Mouse (Mus musculus): ENCODE data around the gene Tmem132d. TPM values are rescaled to one million over a fixed set of nuclear protein-coding genes. Genes with fewer than 3 reads are reported as not detected.

Gene Tmem132d
- polyA plus RNA-seq, 1 experiment = 5.3 TPM

GRCm38 (mm10) chr5:128369814-128370213 is 63.1 kb downstream of the Tmem132d start:
- TF ChIP-seq CTCF (IDR thresholded peaks at IDR 0.05; ENCODE audit: insufficient read depth, low read length) (no peak), POLR2A (IDR thresholded peaks at IDR 0.05; ENCODE audit: borderline replicate concordance, extremely low read depth, low read depth, low read length) (no peak)
- Histone ChIP-seq H3K4me3 (replicated peaks; ENCODE audit: extremely low read depth, low read depth, low read length) (no peak overlapping the region), H3K4me1 (ENCODE audit: control insufficient read depth, insufficient read depth, low read length) (no peaks in the 10 kb centered on the region)
- 80% methylated on average over 3 of the region's 3 CpGs for WGBS
- no peak for DNase-seq

DNA sequence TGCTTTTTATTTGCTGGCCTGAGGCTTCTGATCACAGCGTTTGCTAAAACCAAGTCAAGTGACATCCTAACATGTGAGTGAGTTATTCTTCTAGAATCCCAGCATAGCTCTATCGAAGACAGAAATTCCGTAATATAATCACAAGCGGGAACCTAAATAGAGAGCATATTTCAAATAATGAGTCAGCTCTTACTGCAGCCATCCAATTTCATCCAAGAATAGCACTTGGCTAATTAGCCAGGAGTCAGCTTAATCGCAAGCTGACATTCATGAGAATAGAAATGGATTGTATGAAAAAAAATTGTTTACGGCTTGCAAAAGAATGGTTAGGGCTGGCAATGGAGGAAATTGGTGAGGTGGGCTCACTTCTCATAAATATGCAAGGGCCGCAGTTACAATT is 63.8 kb downstream of the Tmem132d start:
- Histone ChIP-seq H3K4me3 (replicated peaks; ENCODE audit: extremely low read depth, low read depth, low read length) (no peak overlapping the region), H3K4me1 (ENCODE audit: control insufficient read depth, insufficient read depth, low read length) (no peaks in the 10 kb centered on the region)
- 91% methylated on average over 7 of the region's 7 CpGs for WGBS
- DNase-seq = no peak
- TF ChIP-seq CTCF (IDR thresholded peaks at IDR 0.05; ENCODE audit: insufficient read depth, low read length) (no peak), POLR2A (IDR thresholded peaks at IDR 0.05; ENCODE audit: borderline replicate concordance, extremely low read depth, low read depth, low read length) (no peak)

DNA sequence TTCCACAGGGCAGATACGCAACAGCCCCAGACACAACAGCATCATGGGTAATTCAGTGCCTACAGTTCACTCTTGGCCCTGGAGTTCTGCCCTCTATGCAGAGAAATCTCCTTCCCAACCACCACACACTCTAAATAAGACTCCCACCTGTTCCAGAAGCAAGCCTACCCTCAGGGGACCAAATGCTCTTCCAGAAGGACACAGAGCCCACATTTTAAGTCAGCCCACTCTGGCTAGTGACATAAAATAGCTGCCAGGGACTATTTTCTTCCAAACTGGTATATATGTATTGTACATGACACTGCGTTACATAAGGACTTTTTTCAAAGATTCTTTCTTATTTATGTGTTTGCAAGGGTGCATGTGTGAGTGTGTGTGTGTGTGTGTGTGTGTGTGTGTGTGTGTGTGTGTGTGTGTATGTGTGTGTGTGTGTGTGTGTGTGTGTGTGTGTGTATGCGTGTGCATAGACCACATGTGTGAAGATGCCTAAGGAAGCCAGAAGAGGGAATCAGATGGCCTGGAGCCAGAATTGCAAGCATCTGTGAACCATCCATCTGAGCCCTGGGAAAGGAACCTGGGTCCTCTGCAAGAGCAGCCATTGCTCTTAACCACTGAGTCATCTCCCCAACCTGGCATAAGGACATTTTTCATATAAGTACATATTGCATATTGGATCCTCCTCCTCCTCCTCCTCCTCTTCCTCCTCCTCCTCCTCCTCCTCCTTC is 67.5 kb downstream of the Tmem132d start:
- 72% methylated on average over 3 of the region's 3 CpGs for WGBS
- no peak for DNase-seq
- Histone ChIP-seq H3K4me1 (ENCODE audit: control insufficient read depth, insufficient read depth, low read length) (no peaks in the 10 kb centered on the region), H3K4me3 (replicated peaks; ENCODE audit: extremely low read depth, low read depth, low read length) (no peak overlapping the region)
- TF ChIP-seq POLR2A (IDR thresholded peaks at IDR 0.05; ENCODE audit: borderline replicate concordance, extremely low read depth, low read depth, low read length) (no peak), CTCF (IDR thresholded peaks at IDR 0.05; ENCODE audit: insufficient read depth, low read length) (no peak)

DNA sequence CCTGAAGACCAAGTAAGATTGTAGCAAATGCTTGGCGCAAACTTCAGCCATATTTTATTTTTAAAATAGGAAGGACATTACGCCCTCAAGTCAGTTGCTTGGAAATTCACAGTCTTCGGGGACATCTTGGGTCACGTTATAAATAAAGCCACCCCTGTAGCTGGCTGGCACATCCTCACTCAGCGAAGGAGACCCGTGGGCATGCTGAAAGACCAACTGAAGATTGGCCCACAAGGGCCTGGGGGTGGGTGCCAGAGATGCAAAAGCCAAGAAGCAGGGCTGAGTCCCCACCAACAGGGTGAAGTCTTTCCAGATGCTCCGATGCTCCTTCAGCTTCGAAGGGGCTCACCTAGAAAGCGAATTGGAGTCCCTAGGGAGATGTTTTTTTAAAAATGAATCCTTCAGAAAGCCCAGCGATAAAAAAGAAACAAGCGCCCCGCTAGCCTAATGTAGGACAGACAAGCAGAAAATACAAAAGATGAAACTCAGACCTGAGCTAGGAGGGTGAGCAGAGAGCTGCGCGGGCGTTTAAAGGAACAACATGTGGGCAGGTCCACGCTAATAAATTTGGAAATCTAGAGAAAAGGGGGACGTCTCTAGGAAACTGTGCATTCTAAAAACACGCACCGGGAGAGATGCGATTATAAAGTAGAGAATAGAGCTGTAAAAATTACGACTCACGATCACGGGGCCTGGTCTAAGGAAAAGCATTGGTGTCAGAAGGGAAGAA is 71.8 kb downstream of the Tmem132d start:
- WGBS = 73% methylated on average over 23 of the region's 23 CpGs
- Histone ChIP-seq H3K4me1 (ENCODE audit: control insufficient read depth, insufficient read depth, low read length) (no peaks in the 10 kb centered on the region), H3K4me3 (replicated peaks; ENCODE audit: extremely low read depth, low read depth, low read length) (no peak overlapping the region)
- TF ChIP-seq CTCF (IDR thresholded peaks at IDR 0.05; ENCODE audit: insufficient read depth, low read length) (no peak), POLR2A (IDR thresholded peaks at IDR 0.05; ENCODE audit: borderline replicate concordance, extremely low read depth, low read depth, low read length) (no peak)
- DNase-seq = no peak

GRCm38 (mm10) chr5:128348835-128349234 is 84.0 kb downstream of the Tmem132d start:
- WGBS = 34% methylated on average over 2 of the region's 2 CpGs
- TF ChIP-seq CTCF (IDR thresholded peaks at IDR 0.05; ENCODE audit: insufficient read depth, low read length) (no peak), POLR2A (IDR thresholded peaks at IDR 0.05; ENCODE audit: borderline replicate concordance, extremely low read depth, low read depth, low read length) (no peak)
- no peak for DNase-seq
- Histone ChIP-seq H3K4me1 (ENCODE audit: control insufficient read depth, insufficient read depth, low read length) (no peaks in the 10 kb centered on the region), H3K4me3 (replicated peaks; ENCODE audit: extremely low read depth, low read depth, low read length) (no peak overlapping the region)

DNA sequence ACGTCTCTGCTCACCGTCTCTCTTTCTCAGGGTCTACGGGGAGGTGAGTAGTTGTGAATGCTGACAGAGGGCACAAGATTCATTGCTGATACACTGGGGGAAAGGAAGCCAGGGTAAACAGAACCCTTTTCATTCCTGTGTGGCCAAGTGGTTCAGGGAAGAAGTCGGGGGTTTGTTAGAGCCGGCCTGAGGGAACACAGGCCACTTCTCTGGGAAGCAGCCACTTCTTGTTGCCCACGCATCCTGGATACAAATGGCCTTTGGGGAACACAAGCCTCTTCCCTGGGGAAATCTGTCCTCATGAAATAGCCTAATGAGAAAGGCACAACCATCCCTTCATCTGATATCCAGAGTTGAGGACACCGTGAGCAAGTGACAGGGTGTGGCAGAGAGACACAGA is 96.0 kb downstream of the Tmem132d start:
- no peak for DNase-seq
- Histone ChIP-seq H3K4me3 (replicated peaks; ENCODE audit: extremely low read depth, low read depth, low read length) (no peak overlapping the region), H3K4me1 (ENCODE audit: control insufficient read depth, insufficient read depth, low read length) (no peaks in the 10 kb centered on the region)
- WGBS = 61% methylated on average over 7 of the region's 7 CpGs
- TF ChIP-seq CTCF (IDR thresholded peaks at IDR 0.05; ENCODE audit: insufficient read depth, low read length) (no peak), POLR2A (IDR thresholded peaks at IDR 0.05; ENCODE audit: borderline replicate concordance, extremely low read depth, low read depth, low read length) (no peak)

DNA sequence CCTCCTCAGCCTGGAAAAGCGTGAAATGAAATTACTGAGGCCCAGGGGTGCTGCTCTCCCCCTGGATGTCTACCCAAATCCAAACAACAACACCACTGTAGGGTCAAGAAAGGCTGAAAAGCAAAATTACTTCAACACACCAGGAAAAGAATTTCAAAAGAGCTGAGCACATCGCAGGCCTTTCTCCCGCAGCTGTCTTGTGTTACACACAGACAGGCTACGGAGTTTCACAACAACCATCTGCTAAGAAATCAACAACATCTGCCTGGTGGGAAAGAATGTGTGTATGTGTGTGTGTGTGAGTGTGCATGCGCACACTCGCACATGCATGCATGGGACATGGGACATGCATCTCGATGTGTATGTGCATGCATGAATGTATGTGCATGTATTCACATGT is 100.1 kb downstream of the Tmem132d start:
- DNase-seq = no peak
- WGBS = 79% methylated on average over 7 of the region's 7 CpGs
- Histone ChIP-seq H3K4me3 (replicated peaks; ENCODE audit: extremely low read depth, low read depth, low read length) (no peak overlapping the region), H3K4me1 (ENCODE audit: control insufficient read depth, insufficient read depth, low read length) (no peaks in the 10 kb centered on the region)
- TF ChIP-seq CTCF (IDR thresholded peaks at IDR 0.05; ENCODE audit: insufficient read depth, low read length) (no peak), POLR2A (IDR thresholded peaks at IDR 0.05; ENCODE audit: borderline replicate concordance, extremely low read depth, low read depth, low read length) (no peak)

- WGBS = 85% methylated on average over 8 of the region's 8 CpGs
- H3K4me3 ChIP-seq (replicated peaks; ENCODE audit: extremely low read depth, low read depth, low read length) = no peak overlapping the region
- no peaks in the 10 kb centered on the region for H3K4me1 ChIP-seq (ENCODE audit: control insufficient read depth, insufficient read depth, low read length)
- DNase-seq = no peak
- TF ChIP-seq CTCF (IDR thresholded peaks at IDR 0.05; ENCODE audit: insufficient read depth, low read length) = no peak
- no peak for TF ChIP-seq POLR2A (IDR thresholded peaks at IDR 0.05; ENCODE audit: borderline replicate concordance, extremely low read depth, low read depth, low read length)
Measured at GRCm38 (mm10) chr5:128330351-128330750, 102.5 kb downstream of the Tmem132d start.

- Histone ChIP-seq H3K4me3 (replicated peaks; ENCODE audit: extremely low read depth, low read depth, low read length) (no peak overlapping the region), H3K4me1 (ENCODE audit: control insufficient read depth, insufficient read depth, low read length) (no peaks in the 10 kb centered on the region)
- no peak for DNase-seq
- TF ChIP-seq CTCF (IDR thresholded peaks at IDR 0.05; ENCODE audit: insufficient read depth, low read length) (no peak), POLR2A (IDR thresholded peaks at IDR 0.05; ENCODE audit: borderline replicate concordance, extremely low read depth, low read depth, low read length) (no peak)
- WGBS = 59% methylated on average over 2 of the region's 2 CpGs
Measured at GRCm38 (mm10) chr5:128302387-128302786, 130.5 kb downstream of the Tmem132d start.

DNA sequence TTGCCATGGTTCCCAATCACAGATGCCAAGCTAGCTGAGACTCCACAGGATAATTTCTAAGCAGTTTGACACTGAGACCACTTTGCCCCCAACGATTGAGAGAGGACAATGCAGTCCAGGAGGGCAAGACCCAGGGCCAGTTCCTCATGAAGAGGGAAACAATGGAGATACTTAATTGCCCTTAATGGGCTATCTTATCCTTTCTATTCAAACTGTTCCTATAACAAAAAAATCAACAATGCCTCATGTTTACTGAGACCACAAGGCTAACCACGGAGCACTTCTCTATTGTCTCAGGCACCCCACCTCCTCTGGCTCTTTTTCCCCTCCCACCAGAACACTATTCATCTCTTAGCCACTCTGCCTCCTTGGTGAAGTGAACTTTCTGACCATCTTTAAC is 141.7 kb downstream of the Tmem132d start:
- no peak for TF ChIP-seq CTCF (IDR thresholded peaks at IDR 0.05; ENCODE audit: insufficient read depth, low read length)
- 38% methylated on average over 2 of the region's 2 CpGs for WGBS
- no peaks in the 10 kb centered on the region for H3K4me1 ChIP-seq (ENCODE audit: control insufficient read depth, insufficient read depth, low read length)
- no peak overlapping the region for H3K4me3 ChIP-seq (replicated peaks; ENCODE audit: extremely low read depth, low read depth, low read length)
- DNase-seq = no peak
